Mouse (Mus musculus): ENCODE results near the gene Ggta1. TPM values are rescaled to one million over a fixed set of nuclear protein-coding genes. Genes with fewer than 3 reads are reported as not detected.
"Not testable (repeated sequence)": the region's sequence is repeated elsewhere in the genome, so short reads cannot be mapped to it uniquely, and the experiment has no call there.

The Ggta1 gene
- polyA plus RNA-seq, 1 experiment: not detected

- Histone ChIP-seq H3K4me3 (ENCODE audit: insufficient read depth, low read depth, low read length) (no peak overlapping the region), H3K27ac (ENCODE audit: insufficient read depth, low read depth, low read length) (no peak overlapping the region), H3K4me1 (ENCODE audit: control insufficient read depth, insufficient read depth, low read length) (peaks cover 14% of the 10 kb centered on the region)
- no peak for TF ChIP-seq CTCF (IDR thresholded peaks at IDR 0.05; ENCODE audit: insufficient read depth, low read depth, low read length)
- TF ChIP-seq POLR2A (IDR thresholded peaks at IDR 0.05; ENCODE audit: insufficient read depth, low read depth, low read length): no peak
These were observed 3.7 kb downstream of the Ggta1 start for GRCm38 (mm10) chr2:35459316-35459715.

- TF ChIP-seq POLR2A (IDR thresholded peaks at IDR 0.05; ENCODE audit: insufficient read depth, low read depth, low read length) (no peak), CTCF (IDR thresholded peaks at IDR 0.05; ENCODE audit: insufficient read depth, low read depth, low read length) (no peak)
- Histone ChIP-seq H3K4me1 (ENCODE audit: control insufficient read depth, insufficient read depth, low read length) (peaks cover 14% of the 10 kb centered on the region), H3K4me3 (ENCODE audit: insufficient read depth, low read depth, low read length) (no peak overlapping the region), H3K27ac (ENCODE audit: insufficient read depth, low read depth, low read length) (no peak overlapping the region)
- whole genome bisulfite sequencing: 78% methylated on average over 4 of the region's 4 CpGs
These were observed 4.6 kb downstream of the Ggta1 start for GRCm38 (mm10) chr2:35458421-35458820.

GRCm38 (mm10) chr2:35453736-35454135 lies 9.3 kb downstream of the Ggta1 start:
- no peak overlapping the region for H3K4me3 ChIP-seq (ENCODE audit: insufficient read depth, low read depth, low read length)
- H3K27ac ChIP-seq (ENCODE audit: insufficient read depth, low read depth, low read length): no peak overlapping the region
- no peaks in the 10 kb centered on the region for H3K4me1 ChIP-seq (ENCODE audit: control insufficient read depth, insufficient read depth, low read length)
- TF ChIP-seq CTCF (IDR thresholded peaks at IDR 0.05; ENCODE audit: insufficient read depth, low read depth, low read length) (no peak), POLR2A (IDR thresholded peaks at IDR 0.05; ENCODE audit: insufficient read depth, low read depth, low read length) (no peak)
- 84% methylated on average over 3 of the region's 3 CpGs for WGBS

- H3K27ac ChIP-seq (ENCODE audit: insufficient read depth, low read depth, low read length); H3K4me1 ChIP-seq (ENCODE audit: control insufficient read depth, insufficient read depth, low read length); H3K4me3 ChIP-seq (ENCODE audit: insufficient read depth, low read depth, low read length): not testable (repeated sequence)
- 96% methylated on average over 6 of the region's 6 CpGs for WGBS
These were observed 10.3 kb downstream of the Ggta1 start for GRCm38 (mm10) chr2:35452695-35453094.

GRCm38 (mm10) chr2:35451484-35452050 lies 11.5 kb downstream of the Ggta1 start:
- H3K4me1 ChIP-seq (ENCODE audit: control insufficient read depth, insufficient read depth, low read length): no peaks in the 10 kb centered on the region
- no peak overlapping the region for H3K27ac ChIP-seq (ENCODE audit: insufficient read depth, low read depth, low read length)
- WGBS: 95% methylated on average over 5 of the region's 5 CpGs
- no peak for TF ChIP-seq CTCF (IDR thresholded peaks at IDR 0.05; ENCODE audit: insufficient read depth, low read depth, low read length)
- no peak for TF ChIP-seq POLR2A (IDR thresholded peaks at IDR 0.05; ENCODE audit: insufficient read depth, low read depth, low read length)
- H3K4me3 ChIP-seq (ENCODE audit: insufficient read depth, low read depth, low read length): no peak overlapping the region

- 81% methylated on average over 4 of the region's 4 CpGs for WGBS
- Histone ChIP-seq H3K4me3 (ENCODE audit: insufficient read depth, low read depth, low read length) (no peak overlapping the region), H3K27ac (ENCODE audit: insufficient read depth, low read depth, low read length) (no peak overlapping the region), H3K4me1 (ENCODE audit: control insufficient read depth, insufficient read depth, low read length) (no peaks in the 10 kb centered on the region)
- no peak for TF ChIP-seq POLR2A (IDR thresholded peaks at IDR 0.05; ENCODE audit: insufficient read depth, low read depth, low read length)
- TF ChIP-seq CTCF (IDR thresholded peaks at IDR 0.05; ENCODE audit: insufficient read depth, low read depth, low read length): no peak
These were observed 12.2 kb downstream of the Ggta1 start for GRCm38 (mm10) chr2:35450856-35451255.

- 87% methylated on average over 12 of the region's 12 CpGs for WGBS
- no peak overlapping the region for H3K4me3 ChIP-seq (ENCODE audit: insufficient read depth, low read depth, low read length)
- H3K27ac ChIP-seq (ENCODE audit: insufficient read depth, low read depth, low read length): no peak overlapping the region
- no peaks in the 10 kb centered on the region for H3K4me1 ChIP-seq (ENCODE audit: control insufficient read depth, insufficient read depth, low read length)
- TF ChIP-seq POLR2A (IDR thresholded peaks at IDR 0.05; ENCODE audit: insufficient read depth, low read depth, low read length): no peak
- no peak for TF ChIP-seq CTCF (IDR thresholded peaks at IDR 0.05; ENCODE audit: insufficient read depth, low read depth, low read length)
These were observed 13.1 kb downstream of the Ggta1 start for GRCm38 (mm10) chr2:35449687-35450622.

GRCm38 (mm10) chr2:35448914-35449670 lies 13.9 kb downstream of the Ggta1 start:
- Histone ChIP-seq H3K27ac (ENCODE audit: insufficient read depth, low read depth, low read length) (no peak overlapping the region), H3K4me1 (ENCODE audit: control insufficient read depth, insufficient read depth, low read length) (no peaks in the 10 kb centered on the region), H3K4me3 (ENCODE audit: insufficient read depth, low read depth, low read length) (no peak overlapping the region)
- WGBS: 91% methylated on average over 9 of the region's 9 CpGs
- TF ChIP-seq POLR2A (IDR thresholded peaks at IDR 0.05; ENCODE audit: insufficient read depth, low read depth, low read length) (no peak), CTCF (IDR thresholded peaks at IDR 0.05; ENCODE audit: insufficient read depth, low read depth, low read length) (no peak)
